Mouse (Mus musculus) neural tube, embryonic 15.5 days (tissue): ENCODE measurements around the gene Ncs1. TPM values are rescaled to one million over a fixed set of nuclear protein-coding genes. Genes with fewer than 3 reads are reported as not detected.

Experiments
- ATAC-seq: fragments of 200-750 bp; cut with Nextera tagmentation; 2 replicates; pipeline ENCODE4 v1.8.0; 2017; ENCODE audit warnings: mild to moderate bottlenecking, moderate TSS enrichment, moderate library complexity; ENCODE audit not compliant: low FRiP score
- H3K27ac ChIP-seq: fragments of 300-500 bp; sonication (generic); replicated peaks from 2 replicates; pipeline ENCODE4 v1.5.1; 2015; ENCODE audit warnings: mild to moderate bottlenecking, inconsistent platforms
- H3K27me3 ChIP-seq: fragments of 300-500 bp; sonication (generic); replicated peaks from 2 replicates; pipeline ENCODE4 v1.6.1; 2015; ENCODE audit warnings: inconsistent platforms
- H3K36me3 ChIP-seq: fragments of 300-500 bp; sonication (generic); 2 replicates; pipeline ENCODE4 v1.6.1; 2015; ENCODE audit warnings: inconsistent platforms
- H3K4me1 ChIP-seq: fragments of 300-500 bp; sonication (generic); 2 replicates; pipeline ENCODE4 v1.6.1; 2015; ENCODE audit warnings: inconsistent platforms
- H3K4me2 ChIP-seq: fragments of 300-500 bp; sonication (generic); 2 replicates; pipeline ENCODE4 v1.6.1; 2015; ENCODE audit warnings: inconsistent platforms, mild to moderate bottlenecking, moderate library complexity
- H3K4me3 ChIP-seq: fragments of 300-500 bp; sonication (generic); replicated peaks from 2 replicates; pipeline ENCODE4 v1.5.1; 2015; ENCODE audit warnings: mild to moderate bottlenecking, inconsistent platforms
- H3K9ac ChIP-seq: fragments of 300-500 bp; sonication (generic); replicated peaks from 2 replicates; pipeline ENCODE4 v1.6.1; 2015; ENCODE audit warnings: mild to moderate bottlenecking, inconsistent platforms
- H3K9me3 ChIP-seq: fragments of 300-500 bp; sonication (generic); replicated peaks from 2 replicates; pipeline ENCODE4 v1.6.1; 2016; ENCODE audit warnings: inconsistent platforms
- WGBS: fragments of 180-500 bp; shearing (Covaris S2); methylation state at CpG from one replicate; pipeline ENCODE4 v1.1.7; 2015; ENCODE audit warnings: mixed read lengths; 5-methylcytosine and 5-hydroxymethylcytosine counted together
- polyA plus RNA-seq: library from polyadenylated mRNA; unstranded; fragments of >200 nt; fragmentation: Nextera tagmentation; extraction: Ambion mirVana; gene quantifications from 2 replicates; pipeline ENCODE4 v1.2.1, GENCODE M21; 2015

The Ncs1 gene
- polyA plus RNA-seq, 1 experiment from 2014 or later, result 179 TPM

GRCm38 (mm10) chr2:31304801-31305665, 59.4 kb downstream of the Ncs1 start:
- H3K4me2 ChIP-seq, result no peak overlapping the region
- peaks cover 5% of the 10 kb centered on the region; the same call in 1 of the 2 replicates for H3K4me1 ChIP-seq
- no peak overlapping the region for H3K9ac ChIP-seq
- no peak overlapping the region for H3K4me3 ChIP-seq
- no peaks in the 10 kb centered on the region for H3K27me3 ChIP-seq
- no peaks in the 10 kb centered on the region for H3K9me3 ChIP-seq
- no peaks in the 10 kb centered on the region for H3K36me3 ChIP-seq
- H3K27ac ChIP-seq, result no peak overlapping the region
- ATAC-seq, result no peak
- 81% methylated on average over 22 of the region's 22 CpGs for WGBS

DNA sequence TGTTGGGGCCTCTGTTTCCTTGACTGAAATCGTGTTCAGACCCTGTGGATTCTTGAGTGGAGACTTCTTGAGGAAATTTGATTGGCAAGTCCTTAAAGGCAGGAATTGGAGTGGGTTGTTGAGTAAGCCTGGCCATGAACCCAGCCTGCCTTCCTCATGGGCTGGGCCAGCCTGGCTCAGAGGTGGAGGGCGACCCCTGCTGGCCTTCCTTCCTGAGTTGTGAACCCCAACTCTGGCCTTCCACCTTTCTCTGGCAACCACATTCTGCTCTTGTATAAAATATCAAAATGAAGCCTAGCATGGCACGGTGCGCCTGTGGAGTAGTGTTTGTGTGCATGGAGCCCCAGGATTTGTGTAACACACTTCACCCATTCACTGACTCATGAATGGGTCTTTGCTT, 60.1 kb downstream of the Ncs1 start:
- 47% methylated on average over 4 of the region's 4 CpGs for WGBS
- ATAC-seq, result no peak
- no peaks in the 10 kb centered on the region for H3K9me3 ChIP-seq
- H3K27ac ChIP-seq, result no peak overlapping the region
- no peak overlapping the region for H3K4me2 ChIP-seq
- H3K36me3 ChIP-seq, result no peaks in the 10 kb centered on the region
- H3K4me1 ChIP-seq, result peaks cover 5% of the 10 kb centered on the region; the same call in 1 of the 2 replicates
- H3K4me3 ChIP-seq, result no peak overlapping the region
- no peak overlapping the region for H3K9ac ChIP-seq
- H3K27me3 ChIP-seq, result no peaks in the 10 kb centered on the region; the same call in 1 of the 2 replicates

DNA sequence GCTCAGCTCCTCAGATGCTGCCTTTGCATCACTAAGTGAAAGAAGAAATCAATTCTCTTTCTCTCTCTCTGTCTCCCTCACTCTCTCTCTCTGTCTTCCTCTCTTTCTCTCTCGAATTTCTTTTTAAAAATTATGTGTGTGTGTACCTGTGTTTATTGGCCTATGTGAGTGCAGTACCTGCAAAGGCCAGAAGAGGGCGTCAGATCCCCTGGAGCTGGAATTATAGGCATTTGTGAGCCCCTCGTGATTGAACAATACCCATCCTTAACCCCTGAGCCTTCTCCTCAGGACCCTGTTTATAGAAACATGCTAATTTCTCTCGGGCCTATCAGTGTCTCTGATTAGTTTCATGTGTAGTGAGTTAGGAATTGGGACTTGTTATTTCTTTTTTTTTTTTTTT, 62.6 kb downstream of the Ncs1 start:
- no peak overlapping the region for H3K27ac ChIP-seq
- WGBS, result 63% methylated on average over 4 of the region's 4 CpGs
- H3K36me3 ChIP-seq, result no peaks in the 10 kb centered on the region

GRCm38 (mm10) chr2:31309549-31309948, 63.9 kb downstream of the Ncs1 start:
- WGBS, result 43% methylated on average over 15 of the region's 15 CpGs
- Histone ChIP-seq H3K4me1 (peaks cover 12% of the 10 kb centered on the region), H3K4me2 (no peak overlapping the region), H3K4me3 (no peak overlapping the region), H3K9ac (no peak overlapping the region), H3K36me3 (no peaks in the 10 kb centered on the region), H3K27me3 (peaks cover 32% of the 10 kb centered on the region), H3K9me3 (no peaks in the 10 kb centered on the region), H3K27ac (no peak overlapping the region)
- ATAC-seq, result no peak

More for the DNA sequence above, 62.6 kb downstream of the Ncs1 start:
- H3K9ac ChIP-seq, result no peak overlapping the region
- H3K4me1 ChIP-seq, result peaks cover 5% of the 10 kb centered on the region; the same call in 1 of the 2 replicates
- no peak overlapping the region for H3K4me3 ChIP-seq
- H3K27me3 ChIP-seq, result peaks cover 19% of the 10 kb centered on the region
- no peak for ATAC-seq
- H3K4me2 ChIP-seq, result no peak overlapping the region
- H3K9me3 ChIP-seq, result no peaks in the 10 kb centered on the region

DNA sequence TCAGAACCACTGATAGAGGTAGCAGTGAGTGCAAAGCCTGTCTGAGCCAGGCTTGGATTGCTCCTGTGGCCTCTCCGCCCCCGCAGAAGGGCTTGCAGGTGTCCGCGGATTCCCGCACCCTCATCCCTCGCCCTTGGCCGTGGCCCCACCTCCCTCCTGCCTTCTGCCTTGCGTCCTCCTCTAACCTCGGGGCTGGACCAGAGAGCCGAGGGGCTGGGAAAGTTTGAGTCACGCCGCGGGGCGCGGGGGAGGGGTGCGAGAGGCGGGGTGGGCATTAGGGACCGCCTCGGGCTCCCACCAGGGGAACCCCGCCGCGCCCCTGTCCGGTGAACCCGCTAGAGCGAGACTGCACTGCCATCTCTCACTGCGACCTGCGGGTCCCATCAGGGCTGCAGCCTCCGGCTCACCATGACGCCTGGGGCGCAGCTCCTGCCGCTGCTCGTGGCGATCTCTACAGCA, 68.4 kb downstream of the Ncs1 start, which contains the start of gene Hmcn2:
TSS of gene Hmcn2 (plus strand) at position 409 of the 459 bp plus-strand sequence.
- H3K27me3 ChIP-seq, result peaks cover 70% of the 10 kb centered on the region
- H3K9ac ChIP-seq, result no peak within 1 kb of the TSS
- 2% methylated on average over 33 of the region's 33 CpGs for WGBS
- H3K9me3 ChIP-seq, result no peaks in the 10 kb centered on the region
- ATAC-seq, result no peak
- no peaks in the 10 kb centered on the region for H3K36me3 ChIP-seq
- peaks cover 13% of the 10 kb centered on the region for H3K4me1 ChIP-seq
- peak within 1 kb of the TSS; percentile 50 for H3K4me2 ChIP-seq
- H3K27ac ChIP-seq, result no peak within 1 kb of the TSS
- peak within 1 kb of the TSS; percentile 22 for H3K4me3 ChIP-seq

DNA sequence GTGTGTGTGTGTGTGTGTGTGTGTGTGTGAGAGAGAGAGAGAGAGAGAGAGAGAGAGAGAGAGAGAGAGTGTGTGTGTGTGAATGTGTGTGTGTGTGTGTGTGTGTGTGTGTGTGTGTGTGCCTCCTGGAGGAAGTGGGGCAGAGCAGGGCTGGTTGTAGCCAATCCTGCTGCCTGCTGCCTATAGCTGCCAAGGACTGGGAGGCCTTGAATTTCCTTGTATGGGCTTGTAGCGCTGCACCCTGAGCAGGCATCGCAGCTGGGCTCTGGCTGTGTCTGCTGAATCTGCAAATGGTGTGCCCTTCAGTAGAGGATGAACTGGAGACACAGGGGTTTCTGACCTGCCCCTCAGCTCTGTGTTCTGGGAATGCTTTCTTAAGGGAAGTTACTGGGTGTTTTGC, 72.5 kb downstream of the Ncs1 start:
- Histone ChIP-seq H3K9ac (no peak overlapping the region), H3K4me3 (no peak overlapping the region), H3K9me3 (no peaks in the 10 kb centered on the region), H3K4me2 (no peak overlapping the region), H3K36me3 (no peaks in the 10 kb centered on the region), H3K27me3 (peaks cover 52% of the 10 kb centered on the region), H3K27ac (no peak overlapping the region), H3K4me1 (peaks cover 8% of the 10 kb centered on the region)
- 28% methylated on average over 2 of the region's 2 CpGs for WGBS
- ATAC-seq, result no peak

DNA sequence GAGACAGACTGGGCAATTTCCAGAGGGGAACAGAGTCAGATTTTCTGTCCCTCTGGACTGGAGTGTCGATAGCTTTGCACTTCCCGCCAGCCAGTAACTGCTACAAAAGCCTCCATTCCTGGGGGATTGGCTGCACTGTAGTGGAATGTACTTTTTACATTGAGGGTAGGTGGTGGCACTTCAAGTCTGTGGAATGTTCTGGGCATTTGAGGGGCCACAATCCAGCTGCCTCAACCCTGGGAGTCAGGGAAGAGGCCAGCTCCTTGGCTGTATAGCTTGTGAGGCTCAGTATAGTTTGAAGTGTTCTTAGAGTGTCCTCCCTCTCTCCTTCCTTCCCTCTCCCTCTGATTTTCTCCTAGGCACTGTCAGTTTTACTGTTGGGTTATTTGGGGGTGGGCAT, 73.6 kb downstream of the Ncs1 start:
- Histone ChIP-seq H3K9ac (no peak overlapping the region), H3K9me3 (no peaks in the 10 kb centered on the region), H3K4me2 (no peak overlapping the region), H3K4me1 (peaks cover 4% of the 10 kb centered on the region), H3K36me3 (no peaks in the 10 kb centered on the region), H3K4me3 (no peak overlapping the region), H3K27ac (no peak overlapping the region), H3K27me3 (peaks cover 42% of the 10 kb centered on the region)
- no peak for ATAC-seq
- WGBS, result 68% methylated on average over 2 of the region's 2 CpGs

- Histone ChIP-seq H3K27me3 (no peaks in the 10 kb centered on the region; the same call in 1 of the 2 replicates), H3K9ac (no peak overlapping the region), H3K4me2 (no peak overlapping the region), H3K4me3 (no peak overlapping the region), H3K4me1 (no peaks in the 10 kb centered on the region), H3K36me3 (no peaks in the 10 kb centered on the region), H3K9me3 (no peaks in the 10 kb centered on the region), H3K27ac (no peak overlapping the region)
- WGBS, result 38% methylated on average over 10 of the region's 10 CpGs
- no peak for ATAC-seq
These were observed 81.6 kb downstream of the Ncs1 start for GRCm38 (mm10) chr2:31327186-31327585.

DNA sequence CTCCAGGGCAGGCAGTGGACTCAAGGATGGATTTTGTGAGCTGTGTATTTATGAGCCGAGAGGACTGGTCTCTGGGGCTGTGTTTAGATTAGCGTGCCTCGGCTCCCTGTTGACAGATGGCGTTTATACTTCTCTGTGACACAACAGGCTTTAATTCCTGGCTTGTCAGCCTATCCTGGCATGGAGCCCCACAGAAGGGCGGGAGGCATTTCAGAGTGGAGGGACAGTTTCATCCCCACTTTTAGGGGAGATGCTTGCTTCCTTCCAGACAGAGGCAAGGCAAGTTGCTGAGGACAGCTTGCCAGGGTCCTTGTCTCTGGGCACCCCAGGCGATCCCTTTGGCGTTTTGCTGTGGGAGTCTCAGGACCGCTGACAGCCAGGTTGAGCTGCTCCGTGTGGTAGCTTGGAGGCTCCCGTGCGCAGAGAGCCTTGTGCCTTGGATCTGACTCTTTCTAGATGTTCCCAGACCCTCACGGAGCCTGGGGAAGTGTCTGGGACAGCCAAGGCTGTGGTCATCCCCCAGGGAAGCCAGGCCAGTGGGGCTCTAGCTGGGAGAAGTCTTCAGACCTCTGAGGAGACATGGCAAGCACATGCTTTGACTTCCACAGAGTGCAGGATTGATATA, 92.2 kb downstream of the Ncs1 start:
- Histone ChIP-seq H3K4me2 (no peak overlapping the region), H3K9me3 (no peaks in the 10 kb centered on the region), H3K4me1 (peaks cover 7% of the 10 kb centered on the region; the same call in 1 of the 2 replicates), H3K36me3 (no peaks in the 10 kb centered on the region), H3K27me3 (no peaks in the 10 kb centered on the region), H3K27ac (no peak overlapping the region), H3K9ac (no peak overlapping the region), H3K4me3 (no peak overlapping the region)
- no peak for ATAC-seq
- WGBS, result 49% methylated on average over 12 of the region's 12 CpGs

DNA sequence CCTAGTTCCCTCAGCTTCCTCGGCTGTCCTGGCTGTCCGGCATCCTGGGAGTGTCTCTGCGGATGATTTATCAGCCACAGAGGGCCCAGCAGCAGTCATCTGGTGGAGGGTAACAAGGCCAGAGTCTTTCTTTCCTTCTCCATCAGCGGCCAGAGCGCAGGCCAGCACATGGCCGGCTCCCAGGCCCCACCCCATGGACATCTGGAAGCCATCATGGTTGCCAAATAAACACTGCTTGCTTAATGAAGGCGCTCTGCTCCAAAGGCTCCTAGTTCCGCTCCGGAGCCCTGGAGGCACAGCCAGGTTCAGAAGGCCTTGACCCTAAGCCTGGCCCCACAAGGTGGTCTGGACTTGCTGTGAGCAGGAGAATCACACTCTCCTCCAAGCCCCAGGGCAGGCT, 94.2 kb downstream of the Ncs1 start:
- no peak for ATAC-seq
- Histone ChIP-seq H3K4me1 (peaks cover 7% of the 10 kb centered on the region; the same call in 1 of the 2 replicates), H3K27me3 (no peaks in the 10 kb centered on the region), H3K9ac (no peak overlapping the region), H3K4me2 (no peak overlapping the region), H3K36me3 (no peaks in the 10 kb centered on the region), H3K4me3 (no peak overlapping the region), H3K9me3 (no peaks in the 10 kb centered on the region), H3K27ac (no peak overlapping the region)
- WGBS, result 83% methylated on average over 9 of the region's 9 CpGs

DNA sequence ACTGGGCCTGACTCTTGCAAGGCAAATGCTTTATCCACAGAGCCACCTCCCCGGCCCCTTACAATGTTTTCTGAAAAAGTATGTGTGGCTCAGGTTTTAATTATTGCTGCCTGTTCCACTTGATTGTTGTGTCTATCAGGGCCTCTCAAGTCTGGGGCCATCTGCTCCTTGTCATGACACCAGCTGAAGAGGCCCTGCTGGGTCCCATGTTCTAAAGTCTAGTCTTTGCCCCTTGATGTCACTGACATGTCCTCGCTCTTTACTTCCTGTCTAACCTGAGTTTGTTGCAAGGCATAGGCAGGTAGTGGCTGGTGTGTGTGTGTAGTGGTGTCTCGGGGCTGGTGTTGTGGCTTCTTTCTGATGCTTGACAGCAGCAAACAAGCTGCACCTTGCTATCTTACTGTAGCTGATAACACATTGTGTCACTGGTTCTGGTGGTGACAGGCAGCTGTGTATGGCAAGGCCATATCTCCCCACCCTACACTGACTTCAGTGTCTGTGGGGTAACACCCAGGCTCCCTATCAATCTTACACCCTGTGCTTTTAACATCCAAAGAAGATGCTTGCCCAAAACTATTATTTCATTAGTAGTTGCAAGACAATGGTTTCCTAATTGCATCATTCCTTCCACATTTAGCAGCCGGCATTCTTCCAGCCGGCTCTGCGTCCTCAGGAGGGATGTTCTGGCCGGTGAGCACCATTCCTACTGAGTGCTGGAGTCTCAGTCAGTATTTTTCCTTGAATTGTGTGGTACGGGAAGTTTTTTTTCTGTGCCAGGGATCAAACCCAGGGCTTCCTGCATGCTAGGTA, 96.3 kb downstream of the Ncs1 start:
- no peak overlapping the region for H3K4me3 ChIP-seq
- WGBS, result 70% methylated on average over 8 of the region's 8 CpGs

More for the DNA sequence above, 96.3 kb downstream of the Ncs1 start:
- H3K4me1 ChIP-seq, result peaks cover 7% of the 10 kb centered on the region; the same call in 1 of the 2 replicates
- no peaks in the 10 kb centered on the region for H3K9me3 ChIP-seq
- no peak overlapping the region for H3K9ac ChIP-seq
- no peak overlapping the region for H3K4me2 ChIP-seq
- H3K27me3 ChIP-seq, result 0 out of 2 replicates have a peak, but pooled peaks cover 8% of the 10 kb centered on the region
- no peak for ATAC-seq
- no peak overlapping the region for H3K27ac ChIP-seq
- no peaks in the 10 kb centered on the region for H3K36me3 ChIP-seq
